Mouse (Mus musculus) lung, postnatal 0 days (tissue): ENCODE results near the gene Nubp1. TPM values are rescaled to one million over a fixed set of nuclear protein-coding genes. Genes with fewer than 3 reads are reported as not detected.

Experiments
- ATAC-seq: fragments of 200-750 bp; cut with Nextera tagmentation; 2 replicates; pipeline ENCODE4 v1.8.0; 2017; ENCODE audit warnings: moderate library complexity
- DNase-seq: peaks from one replicate; pipeline ENCODE4 v3.0.0-alpha.2; 2016; ENCODE audit warnings: low spot score
- H3K27ac ChIP-seq: fragments of 300-500 bp; sonication (generic); 2 replicates; pipeline ENCODE4 v1.5.1; 2014; ENCODE audit warnings: antibody characterized with exemption, mild to moderate bottlenecking, low read length, mixed read lengths
- H3K27me3 ChIP-seq: fragments of 300-500 bp; sonication (generic); replicated peaks from 2 replicates; pipeline ENCODE4 v1.6.1; 2014; ENCODE audit warnings: low read length, mixed read lengths; ENCODE audit not compliant: insufficient read depth
- H3K36me3 ChIP-seq: fragments of 300-500 bp; sonication (generic); 2 replicates; pipeline ENCODE4 v1.6.1; 2014; ENCODE audit warnings: low read length, mixed read lengths; ENCODE audit not compliant: insufficient read depth
- H3K4me1 ChIP-seq: fragments of 300-500 bp; sonication (generic); 2 replicates; pipeline ENCODE4 v1.6.1; 2014; ENCODE audit warnings: antibody characterized with exemption, low read depth, low read length, mixed read lengths; ENCODE audit not compliant: insufficient read depth
- H3K4me2 ChIP-seq: fragments of 300-500 bp; sonication (generic); replicated peaks from 2 replicates; pipeline ENCODE4 v1.6.1; 2014; ENCODE audit warnings: low read depth, mild to moderate bottlenecking, low read length, moderate library complexity, mixed read lengths
- H3K4me3 ChIP-seq: fragments of 300-500 bp; sonication (generic); 2 replicates; pipeline ENCODE4 v1.5.1; 2014; ENCODE audit warnings: low read depth, low read length
- H3K9ac ChIP-seq: fragments of 300-500 bp; sonication (generic); replicated peaks from 2 replicates; pipeline ENCODE4 v1.6.1; 2014; ENCODE audit warnings: low read depth, mild to moderate bottlenecking
- H3K9me3 ChIP-seq: fragments of 300-500 bp; sonication (generic); 2 replicates; pipeline ENCODE4 v1.6.1; 2016; ENCODE audit warnings: low read length, mixed read lengths
- CTCF ChIP-seq: IDR thresholded peaks from 2 replicates; pipeline ENCODE4 v1.5.1; 2016; ENCODE audit warnings: antibody characterized with exemption, mild to moderate bottlenecking
- EP300 ChIP-seq: IDR thresholded peaks from 2 replicates; pipeline ENCODE4 v1.6.1; 2016; ENCODE audit warnings: antibody characterized with exemption, mild to moderate bottlenecking, control low read depth
- WGBS: fragments of 180-500 bp; shearing (Covaris S2); extraction: QIAGEN DNeasy Blood & Tissue Kit; methylation state at CpG from one replicate; pipeline ENCODE4 v1.1.7; 2014; 5-methylcytosine and 5-hydroxymethylcytosine counted together
- polyA plus RNA-seq: library from polyadenylated mRNA; unstranded; fragments of >200 nt; fragmentation: Nextera tagmentation; extraction: Ambion mirVana; gene quantifications from 2 replicates; pipeline ENCODE4 v1.2.1, GENCODE M21; 2015

The Nubp1 gene
- polyA plus RNA-seq, 1 experiment from 2014 or later, result 31.2 TPM

DNA sequence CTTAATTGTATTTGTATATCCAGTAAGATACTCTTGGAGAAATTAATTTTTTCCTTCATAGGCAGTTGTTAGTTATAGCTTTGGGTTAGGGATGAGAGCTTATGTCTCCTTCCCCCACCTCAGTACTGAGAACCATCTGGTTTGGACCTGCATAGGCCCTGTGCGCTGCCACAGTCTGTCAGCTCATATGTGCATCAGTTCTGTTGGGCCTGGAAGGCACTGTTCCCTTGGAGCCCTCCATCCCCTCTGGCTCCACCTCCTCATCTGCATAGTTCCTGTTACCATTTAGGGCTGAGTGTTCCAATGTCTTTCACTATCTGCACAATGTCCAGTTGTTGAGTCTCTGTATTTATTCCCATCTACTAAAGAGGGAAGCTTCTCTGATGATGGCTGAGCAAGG is 56.5 kb downstream of the Nubp1 start:
- H3K4me3 ChIP-seq, result no peak overlapping the region
- DNase-seq (no peak), ATAC-seq (no peak)
- H3K36me3 ChIP-seq, result no peaks in the 10 kb centered on the region
- 83% methylated on average over 1 of the region's 1 CpGs for WGBS
- no peak overlapping the region for H3K9ac ChIP-seq
- no peaks in the 10 kb centered on the region for H3K27me3 ChIP-seq
- TF ChIP-seq CTCF (no peak), EP300 (no peak)
- no peaks in the 10 kb centered on the region for H3K4me1 ChIP-seq
- no peak overlapping the region for H3K27ac ChIP-seq
- no peak overlapping the region for H3K4me2 ChIP-seq
- H3K9me3 ChIP-seq, result no peaks in the 10 kb centered on the region

DNA sequence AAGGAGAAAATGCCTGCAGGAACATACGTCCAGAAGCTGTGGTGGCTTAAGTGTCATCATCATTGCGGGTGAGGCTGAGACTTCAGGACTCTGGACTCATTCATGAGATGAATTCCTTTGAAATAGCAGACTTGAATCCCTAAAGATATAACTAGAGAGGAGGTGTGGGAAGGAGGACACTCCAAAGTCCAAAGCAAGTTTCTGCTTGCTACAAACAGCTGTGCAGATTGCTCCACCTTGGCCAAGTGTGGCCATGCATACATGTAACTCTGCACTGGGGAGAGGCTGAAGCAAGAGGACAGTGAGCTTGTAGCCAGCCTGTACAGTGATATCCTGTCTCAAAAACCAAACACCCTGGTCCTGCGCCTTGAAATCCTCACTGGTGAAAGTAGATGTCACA is 60.2 kb downstream of the Nubp1 start:
- ATAC-seq (no peak), DNase-seq (no peak)
- Histone ChIP-seq H3K27me3 (no peaks in the 10 kb centered on the region), H3K9ac (no peak overlapping the region), H3K4me1 (no peaks in the 10 kb centered on the region), H3K27ac (no peak overlapping the region), H3K4me2 (no peak overlapping the region), H3K36me3 (no peaks in the 10 kb centered on the region), H3K9me3 (no peaks in the 10 kb centered on the region), H3K4me3 (no peak overlapping the region)
- 71% methylated on average over 3 of the region's 3 CpGs for WGBS
- no peak for TF ChIP-seq EP300
- no peak for TF ChIP-seq CTCF

Other genes starting within 250 kb of the Nubp1 start
- gene Rpl39l, start 241.7 kb upstream of the Nubp1 start, polyA plus RNA-seq, result 0.31 TPM in 1 of 2 replicates, not detected in the other
- gene Atf7ip2, start 219.2 kb upstream of the Nubp1 start, polyA plus RNA-seq, result 0.05 and 0.23 TPM in 2 replicates
- 584 and 640 TPM in 2 replicates for gene Emp2, start 98.0 kb upstream of the Nubp1 start, polyA plus RNA-seq
- 9.9 and 11.7 TPM in 2 replicates for gene Tekt5, start 16.5 kb upstream of the Nubp1 start, polyA plus RNA-seq
- 1.6 and 1.7 TPM in 2 replicates for gene Tvp23a, start 35.4 kb downstream of the Nubp1 start, polyA plus RNA-seq
- gene Ciita, start 68.1 kb downstream of the Nubp1 start, polyA plus RNA-seq, result 1.3 and 1.4 TPM in 2 replicates
- gene Dexi, start 131.1 kb downstream of the Nubp1 start, polyA plus RNA-seq, result 19.2 and 19.4 TPM in 2 replicates
- 32.0 and 34.6 TPM in 2 replicates for gene Clec16a, start 133.4 kb downstream of the Nubp1 start, polyA plus RNA-seq